In the genomic region with DNA sequence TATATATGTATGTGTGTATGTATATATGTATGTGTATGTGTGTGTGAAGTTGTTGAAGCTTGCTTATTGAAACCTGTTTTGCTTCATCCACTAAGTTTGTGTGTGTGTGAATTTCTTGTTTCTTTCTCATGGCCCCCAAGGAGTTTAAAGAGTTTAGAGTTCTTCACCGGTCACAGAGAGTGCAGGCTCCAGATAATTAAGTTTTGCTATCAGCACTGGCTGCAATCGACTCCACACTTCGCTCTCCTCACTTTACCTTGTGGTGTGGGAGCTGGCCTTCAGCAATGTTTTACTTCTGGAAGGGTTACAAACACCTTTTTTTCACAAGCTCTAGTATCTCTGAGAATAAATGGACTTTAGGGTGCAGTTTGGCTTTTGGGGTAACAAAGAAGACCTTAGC, we compare ENCODE assay signal across 19 mouse cellular contexts. TPM values are rescaled to one million over a fixed set of nuclear protein-coding genes. Genes with fewer than 3 reads are reported as not detected.
A peak's percentile ranks its signal among the peaks of the same experiment; 100 is the strongest.
DNase-seq lines count a peak whose midpoint lies in the region; TF ChIP-seq lines count a peak whose summit lies in the region.
"Had no signal": no experiment of that assay in that cellular context is flagged by ENCODE, and none has a peak within 500 bp of the region (broad histone marks: within the 10 kb centered on the region; RNA-seq: fewer than 3 reads in every experiment).

No protein-coding gene starts in this region.

- no peaks in the 10 kb centered on the region for H3K79me2 ChIP-seq in MEL (ENCODE audit: control insufficient read depth, insufficient read depth, low read length, poor library complexity)

- H3K27me3 ChIP-seq in heart, embryonic 10.5 days (ENCODE audit: insufficient read depth, poor library complexity, severe bottlenecking), result no peaks in the 10 kb centered on the region
- H3K27me3 ChIP-seq in MEL (ENCODE audit: control insufficient read depth in 1 of 2, insufficient read depth in 2 of 2, low read length in 2 of 2), result no peaks in the 10 kb centered on the region
- H3K27me3 ChIP-seq: CH12.LX, Patski had no signal

- H3K4me1 ChIP-seq in heart, embryonic 10.5 days, result no peaks in the 10 kb centered on the region
- H3K4me1 ChIP-seq in MEL (ENCODE audit: control insufficient read depth in 1 of 2, insufficient read depth in 2 of 2, low read length in 2 of 2), result peaks cover 11 to 13% of the 10 kb centered on the region in 2 experiments

- H3K4me3 ChIP-seq in heart, embryonic 10.5 days, result no peak overlapping the region
- H3K4me3 ChIP-seq in MEL (ENCODE audit: control insufficient read depth in 1 of 2, insufficient read depth in 1 of 2, low read depth in 2 of 2, low read length in 2 of 2), result no peak overlapping the region

- H3K9ac ChIP-seq in MEL (ENCODE audit: control insufficient read depth, low read depth, low read length, poor library complexity, severe bottlenecking), result no peak overlapping the region

- DNase-seq in heart, adult 11 months, result peak; percentile 29
- DNase-seq in heart, embryonic 10.5 days (ENCODE audit: low spot score), result no peak
- DNase-seq in MEL (ENCODE audit: low read depth, low spot score), result peak; percentile 43
- no peak for DNase-seq in thymus, postnatal 4 days
- DNase-seq: adrenal gland, adult 2 months; adrenal gland, adult 8-10 months; adrenal gland, postnatal 10 days; adrenal gland, postnatal 14 days; adrenal gland, postnatal 25 days; adrenal gland, postnatal 36 days; B cell, adult 2 months; cerebellum, adult 11 months; cerebellum, adult 11-12 months; cerebellum, adult 18-20 months; cerebellum, adult 2 months had no signal

- WGBS in heart, embryonic 10.5 days, result 94% methylated on average over 3 of the region's 3 CpGs

- peaks cover 91% of the 10 kb centered on the region for H3K36me3 ChIP-seq in heart, embryonic 10.5 days
- peaks cover 8% of the 10 kb centered on the region in 2 experiments for H3K36me3 ChIP-seq in MEL (ENCODE audit: control insufficient read depth in 1 of 2, insufficient read depth in 2 of 2, low read length in 2 of 2)

- no peak for TF ChIP-seq CTCF in MEL (IDR thresholded peaks at IDR 0.05 in 2 of 3, conservative IDR thresholded peaks at IDR 0.05 in 1 of 3; ENCODE audit: control insufficient read depth in 1 of 3, insufficient read depth in 1 of 3, low read depth in 2 of 3, low read length in 3 of 3, poor library complexity in 1 of 3, severe bottlenecking in 1 of 3)

- H3K9me3 ChIP-seq in heart, embryonic 10.5 days, result no peaks in the 10 kb centered on the region
- no peaks in the 10 kb centered on the region for H3K9me3 ChIP-seq in MEL (replicated peaks; ENCODE audit: insufficient read depth, low read length)
- H3K9me3 ChIP-seq: G1E had no signal

- TF ChIP-seq RAD21 in MEL (IDR thresholded peaks at IDR 0.05; ENCODE audit: low read depth, low read length), result no peak

- TF ChIP-seq EP300 in MEL (IDR thresholded peaks at IDR 0.05; ENCODE audit: low read depth in 1 of 2, low read length in 2 of 2), result peak; percentile 71 to 78

- no peak overlapping the region for H3K27ac ChIP-seq in heart, embryonic 10.5 days
- peak overlapping the region; percentile 13; the same call in 1 of the 2 replicates for H3K27ac ChIP-seq in MEL (ENCODE audit: control insufficient read depth, low read depth, low read length)

- no peak for TF ChIP-seq POLR2A in MEL (IDR thresholded peaks at IDR 0.05; ENCODE audit: control insufficient read depth in 1 of 2, insufficient read depth in 1 of 2, low read depth in 1 of 2, low read length in 2 of 2, poor library complexity in 1 of 2)

TF ChIP-seq in MEL, 35 proteins besides CTCF, POLR2A, EP300 and RAD21:
- no peak for TF ChIP-seq POLR2AphosphoS5 (IDR thresholded peaks at IDR 0.05; ENCODE audit: borderline replicate concordance, low read depth, low read length)
- TF ChIP-seq KAT2A (conservative IDR thresholded peaks at IDR 0.05; ENCODE audit: low read depth, low read length), result no peak
- TF ChIP-seq SIN3A (IDR thresholded peaks at IDR 0.05; ENCODE audit: low read length), result no peak
- TF ChIP-seq CHD1 (IDR thresholded peaks at IDR 0.05; ENCODE audit: low read depth, low read length), result no peak
- no peak for TF ChIP-seq USF2 (IDR thresholded peaks at IDR 0.05; ENCODE audit: borderline replicate concordance in 1 of 2, insufficient read depth in 1 of 2, low read depth in 1 of 2, low read length in 2 of 2)
- no peak for TF ChIP-seq TBP (IDR thresholded peaks at IDR 0.05; ENCODE audit: low read depth, low read length)
- TF ChIP-seq GATA1 (IDR thresholded peaks at IDR 0.05; ENCODE audit: low read depth, low read length), result peak; percentile 68
- TF ChIP-seq POLR2AphosphoS2 (IDR thresholded peaks at IDR 0.05; ENCODE audit: low read length), result no peak
- no peak for TF ChIP-seq ELF1 (IDR thresholded peaks at IDR 0.05; ENCODE audit: low read depth, low read length)
- no peak for TF ChIP-seq NRF1 (IDR thresholded peaks at IDR 0.05; ENCODE audit: insufficient read depth, low read depth, low read length, poor library complexity, severe bottlenecking)
- TF ChIP-seq TCF12 (IDR thresholded peaks at IDR 0.05; ENCODE audit: low read depth, low read length), result peak; percentile 63; the same call in 1 of the 2 replicates
- TF ChIP-seq TAL1 (IDR thresholded peaks at IDR 0.05; ENCODE audit: low read length), result no peak
- TF ChIP-seq MAFK (IDR thresholded peaks at IDR 0.05; ENCODE audit: borderline replicate concordance, low read depth, low read length), result no peak
- no peak for TF ChIP-seq ZNF384 (IDR thresholded peaks at IDR 0.05; ENCODE audit: low read depth, low read length)
- TF ChIP-seq MAX (IDR thresholded peaks at IDR 0.05; ENCODE audit: low read length), result no peak
- TF ChIP-seq MYC (IDR thresholded peaks at IDR 0.05; ENCODE audit: low read depth, low read length), result no peak
- no peak for TF ChIP-seq GABPA (IDR thresholded peaks at IDR 0.05; ENCODE audit: low read depth, low read length)
- TF ChIP-seq MYB (IDR thresholded peaks at IDR 0.05; ENCODE audit: low read depth, low read length), result peak; percentile 33; the same call in 1 of the 2 replicates

RNA-seq across cellular contexts. Expression of gene C2cd3, which starts 40.8 kb away (rescaled TPM):
- polyA plus RNA-seq in heart, embryonic 10.5 days (2016; fragmentation: Nextera tagmentation; extraction: Ambion mirVana), result 20.1 and 22.9 TPM in 2 replicates
- total RNA-seq in MEL (2012; rRNA removed), result 8.5 and 9.2 TPM in 2 replicates
- 10 to 100 TPM in 1 of 2 experiments, not detected in 1; 23.5 TPM for polyA plus RNA-seq in MEL (2012; ENCODE audit: insufficient read depth in 1 of 2, insufficient read length in 2 of 2, low read depth in 1 of 2, low replicate concordance in 2 of 2, missing spikeins in 1 of 2)

RNA-seq across cellular contexts. Expression of gene Ppme1, which starts 40.8 kb away (rescaled TPM):
- 68.2 and 74.8 TPM in 2 replicates for polyA plus RNA-seq in heart, embryonic 10.5 days (2016; fragmentation: Nextera tagmentation; extraction: Ambion mirVana)
- 28.0 and 29.5 TPM in 2 replicates for total RNA-seq in MEL (2012; rRNA removed)
- 10 to 100 TPM in 1 of 2 experiments, not detected in 1; 74.0 TPM for polyA plus RNA-seq in MEL (2012; ENCODE audit: insufficient read depth in 1 of 2, insufficient read length in 2 of 2, low read depth in 1 of 2, low replicate concordance in 2 of 2, missing spikeins in 1 of 2)

RNA-seq across cellular contexts. Expression of gene P4ha3, which starts 45.9 kb away (rescaled TPM):
- 6.5 and 7.4 TPM in 2 replicates for polyA plus RNA-seq in heart, embryonic 10.5 days (2016; fragmentation: Nextera tagmentation; extraction: Ambion mirVana)
- total RNA-seq in MEL (2012; rRNA removed), result 0.35 and 0.39 TPM in 2 replicates
- polyA plus RNA-seq in MEL (2012; ENCODE audit: insufficient read depth in 1 of 2, insufficient read length in 2 of 2, low read depth in 1 of 2, low replicate concordance in 2 of 2, missing spikeins in 1 of 2), result not detected
- total RNA-seq: CH12.LX had no signal
- polyA plus RNA-seq: CD4-positive, CD25-positive, alpha-beta regulatory T cell, adult 4 months; G1E had no signal

Comparison
In these comparisons a context has a peak if more than half of its experiments do, and no peak if none do; other contexts are left out.
1. DNase-seq: peak in heart, adult 11 months (single experiment) and MEL (single experiment); none in heart, embryonic 10.5 days (single experiment) and thymus, postnatal 4 days (single experiment).